Mouse (Mus musculus) liver, embryonic 14.5 days (tissue): ENCODE data around the gene 4932438H23Rik.

Source experiments
- CTCF ChIP-seq: IDR thresholded peaks from 2 replicates; pipeline ENCODE4 v1.5.1; 2016; ENCODE audit warnings: antibody characterized with exemption, low read depth, control low read depth
- EP300 ChIP-seq: IDR thresholded peaks from 2 replicates; pipeline ENCODE4 v1.6.1; 2016; ENCODE audit warnings: antibody characterized with exemption, low read depth

- no peak for TF ChIP-seq CTCF
- TF ChIP-seq EP300 = no peak
Measured at GRCm38 (mm10) chr16:91140991-91141630, 46.2 kb upstream of the 4932438H23Rik start.
